Mouse (Mus musculus): ENCODE results near the gene Ttll11. TPM values are rescaled to one million over a fixed set of nuclear protein-coding genes. Genes with fewer than 3 reads are reported as not detected.

Gene Ttll11
- polyA plus RNA-seq, 1 experiment from 2014 or later: 1.8 TPM

DNA sequence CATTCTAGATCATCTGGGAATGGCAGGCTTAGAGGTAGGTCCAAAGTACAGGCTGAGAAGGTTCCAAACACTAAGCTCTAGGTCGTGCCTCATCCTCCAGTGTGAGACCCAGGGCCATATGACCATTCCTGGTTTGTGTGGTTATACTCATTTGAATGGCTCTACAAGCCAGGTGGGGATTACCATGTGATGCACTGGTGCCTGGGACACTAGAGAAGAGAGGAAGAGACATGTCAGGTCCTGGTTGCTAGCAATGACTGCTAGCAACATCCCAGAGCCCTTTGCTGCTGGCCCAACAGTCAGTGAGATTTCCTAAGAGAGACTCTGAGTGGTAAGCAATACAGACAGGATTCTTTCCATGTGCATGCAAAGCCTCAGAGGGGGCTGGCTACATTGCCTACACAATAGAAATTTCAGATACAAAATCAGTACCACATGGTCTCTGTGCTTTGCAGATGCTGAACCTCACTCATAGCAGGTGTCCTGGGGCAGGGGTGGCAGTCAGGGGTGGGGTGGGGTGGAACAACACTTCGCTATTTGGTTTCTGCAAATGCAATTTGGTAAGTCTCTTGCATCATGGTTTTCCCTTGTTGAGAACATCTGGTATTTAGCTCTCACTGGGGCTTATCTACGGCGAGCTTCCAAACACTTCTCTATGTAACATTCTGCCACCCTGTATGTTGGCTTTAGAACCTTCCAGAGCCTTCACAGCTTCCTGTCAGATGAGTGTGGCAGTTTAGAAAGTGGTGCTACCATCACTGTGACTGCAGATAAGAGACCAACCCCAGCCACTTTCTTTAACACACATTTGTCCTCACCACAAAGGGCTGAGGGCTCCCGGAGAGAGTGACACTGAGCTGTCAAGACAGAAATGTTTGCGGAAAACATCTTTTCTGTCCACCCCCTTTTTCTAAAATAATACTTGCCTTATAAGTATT, 148.5 kb downstream of the Ttll11 start:
- WGBS: 76% methylated on average over 6 of the region's 6 CpGs
- Histone ChIP-seq H3K4me1 (0 out of 2 replicates have a peak, but pooled peaks cover 4% of the 10 kb centered on the region), H3K27ac (no peak overlapping the region), H3K4me3 (no peak overlapping the region), H3K4me2 (no peak overlapping the region), H3K9me3 (replicated peaks) (no peaks in the 10 kb centered on the region), H3K27me3 (no peaks in the 10 kb centered on the region), H3K36me3 (ENCODE audit: poor library complexity, severe bottlenecking) (no peaks in the 10 kb centered on the region), H3K9ac (no peak overlapping the region)
- no peak for ATAC-seq

- Histone ChIP-seq H3K4me2 (no peak overlapping the region), H3K4me1 (0 out of 2 replicates have a peak, but pooled peaks cover 4% of the 10 kb centered on the region), H3K4me3 (no peak overlapping the region), H3K27me3 (no peaks in the 10 kb centered on the region), H3K9ac (no peak overlapping the region), H3K9me3 (replicated peaks) (no peaks in the 10 kb centered on the region), H3K27ac (no peak overlapping the region), H3K36me3 (ENCODE audit: poor library complexity, severe bottlenecking) (no peaks in the 10 kb centered on the region)
- 93% methylated on average over 4 of the region's 4 CpGs for WGBS
- no peak for ATAC-seq
Measured at GRCm38 (mm10) chr2:35829136-35829535, 150.6 kb downstream of the Ttll11 start.

DNA sequence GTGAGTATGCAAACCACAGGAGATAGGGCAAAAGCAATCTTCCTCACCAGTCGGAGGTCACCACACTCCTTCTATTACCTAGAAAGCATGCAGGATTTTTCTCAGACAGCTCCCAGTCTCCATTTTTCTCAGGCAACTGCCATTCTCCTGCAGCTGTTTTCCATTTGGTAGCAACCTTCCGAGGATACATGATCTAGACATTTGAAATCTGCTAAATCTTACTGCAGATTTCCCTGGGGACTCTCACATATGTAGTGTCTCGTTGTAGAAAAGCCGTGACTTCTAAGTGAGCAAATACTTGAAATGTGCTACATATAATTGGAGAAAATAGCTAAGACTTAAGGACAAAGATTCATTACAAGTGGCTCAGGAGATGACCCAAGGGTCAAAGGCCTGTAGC, 151.8 kb downstream of the Ttll11 start:
- 85% methylated on average over 4 of the region's 4 CpGs for WGBS
- ATAC-seq: no peak
- H3K4me3 ChIP-seq: no peak overlapping the region
- no peaks in the 10 kb centered on the region for H3K36me3 ChIP-seq (ENCODE audit: poor library complexity, severe bottlenecking)
- H3K4me2 ChIP-seq: no peak overlapping the region
- no peaks in the 10 kb centered on the region for H3K4me1 ChIP-seq
- no peaks in the 10 kb centered on the region for H3K9me3 ChIP-seq (replicated peaks)
- no peak overlapping the region for H3K27ac ChIP-seq
- no peak overlapping the region for H3K9ac ChIP-seq
- no peaks in the 10 kb centered on the region for H3K27me3 ChIP-seq

DNA sequence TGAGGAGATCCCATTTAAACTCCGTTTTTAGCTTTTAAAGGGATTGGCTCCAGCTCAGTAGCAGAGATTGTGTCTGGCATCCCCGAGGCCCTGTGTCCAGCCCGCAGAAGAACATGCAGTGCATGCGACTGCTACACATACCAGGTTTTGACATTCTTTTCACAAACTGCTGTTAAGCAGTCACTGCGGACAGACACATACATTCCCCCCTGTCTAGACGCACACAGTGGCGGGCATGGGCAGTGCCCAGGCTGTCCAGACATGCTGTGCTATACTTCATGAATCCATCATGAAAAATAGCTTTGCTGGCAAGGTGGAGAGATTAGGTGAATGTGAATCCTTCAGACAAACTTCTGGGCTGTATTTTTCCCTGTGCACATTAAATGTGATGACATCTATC, 154.6 kb downstream of the Ttll11 start:
- no peaks in the 10 kb centered on the region for H3K36me3 ChIP-seq (ENCODE audit: poor library complexity, severe bottlenecking)
- no peaks in the 10 kb centered on the region for H3K4me1 ChIP-seq
- no peak overlapping the region for H3K4me3 ChIP-seq
- no peaks in the 10 kb centered on the region for H3K9me3 ChIP-seq (replicated peaks)
- no peak overlapping the region for H3K27ac ChIP-seq
- no peaks in the 10 kb centered on the region for H3K27me3 ChIP-seq
- ATAC-seq: no peak
- no peak overlapping the region for H3K4me2 ChIP-seq
- H3K9ac ChIP-seq: no peak overlapping the region
- 75% methylated on average over 7 of the region's 7 CpGs for WGBS

- 85% methylated on average over 6 of the region's 6 CpGs for WGBS
- H3K4me2 ChIP-seq: no peak overlapping the region
- no peaks in the 10 kb centered on the region for H3K36me3 ChIP-seq (ENCODE audit: poor library complexity, severe bottlenecking)
- H3K27ac ChIP-seq: no peak overlapping the region
- H3K4me1 ChIP-seq: no peaks in the 10 kb centered on the region
- H3K27me3 ChIP-seq: no peaks in the 10 kb centered on the region
- ATAC-seq: no peak
- H3K9ac ChIP-seq: no peak overlapping the region
- no peaks in the 10 kb centered on the region for H3K9me3 ChIP-seq (replicated peaks)
- H3K4me3 ChIP-seq: no peak overlapping the region
Measured at GRCm38 (mm10) chr2:35823589-35823988, 156.1 kb downstream of the Ttll11 start.

DNA sequence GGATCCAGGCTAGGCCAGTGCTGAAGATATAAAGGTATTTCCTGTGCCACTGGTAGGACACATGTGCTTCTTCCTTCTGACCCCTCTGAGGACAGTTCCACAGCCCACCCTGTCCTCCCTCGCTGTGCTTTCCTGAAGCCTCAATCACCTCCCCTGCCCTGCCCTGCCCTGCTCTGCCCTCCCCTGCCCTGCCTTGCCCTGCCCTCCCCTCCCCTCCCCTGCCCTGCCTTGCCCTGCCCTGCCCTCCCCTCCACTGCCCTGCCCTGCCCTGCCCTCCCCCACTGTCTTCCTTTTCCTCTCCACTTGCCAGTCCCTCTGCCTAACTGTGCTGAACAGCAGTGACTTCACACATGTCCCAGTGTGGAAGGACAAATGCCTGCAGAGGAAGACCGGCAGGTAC, 160.8 kb downstream of the Ttll11 start:
- Histone ChIP-seq H3K27me3 (no peaks in the 10 kb centered on the region), H3K4me2 (no peak overlapping the region), H3K4me3 (no peak overlapping the region), H3K36me3 (ENCODE audit: poor library complexity, severe bottlenecking) (no peaks in the 10 kb centered on the region), H3K27ac (no peak overlapping the region), H3K4me1 (no peaks in the 10 kb centered on the region), H3K9ac (no peak overlapping the region), H3K9me3 (replicated peaks) (no peaks in the 10 kb centered on the region)
- WGBS: 75% methylated on average over 2 of the region's 2 CpGs
- ATAC-seq: no peak

GRCm38 (mm10) chr2:35816056-35816661, 163.6 kb downstream of the Ttll11 start:
- Histone ChIP-seq H3K4me1 (peaks cover 12% of the 10 kb centered on the region; the same call in 1 of the 2 replicates), H3K36me3 (ENCODE audit: poor library complexity, severe bottlenecking) (no peaks in the 10 kb centered on the region), H3K9me3 (replicated peaks) (no peaks in the 10 kb centered on the region), H3K27ac (no peak overlapping the region), H3K4me2 (no peak overlapping the region), H3K9ac (no peak overlapping the region), H3K4me3 (no peak overlapping the region), H3K27me3 (0 out of 2 replicates have a peak, but pooled peaks cover 2% of the 10 kb centered on the region)
- WGBS: 75% methylated on average over 5 of the region's 5 CpGs
- no peak for ATAC-seq

DNA sequence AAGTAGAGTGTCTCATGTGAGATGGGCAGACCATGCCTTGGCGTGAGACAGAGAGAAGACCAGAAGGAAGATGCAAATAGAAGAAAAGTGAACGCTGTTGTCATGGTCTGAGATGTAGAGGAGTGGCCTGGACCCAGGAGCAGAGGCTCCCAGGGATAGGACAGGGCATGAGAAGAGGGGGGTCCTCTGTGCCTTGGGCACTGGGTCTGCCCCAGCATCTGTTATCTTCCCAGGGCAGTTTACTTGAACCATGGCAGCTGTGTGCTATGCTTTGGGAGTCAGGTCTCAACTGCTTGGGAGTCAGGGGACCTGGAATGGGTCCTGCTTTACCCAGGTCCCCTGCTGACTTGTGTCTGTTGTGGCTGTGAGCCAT, 167.2 kb downstream of the Ttll11 start:
- H3K36me3 ChIP-seq (ENCODE audit: poor library complexity, severe bottlenecking): no peaks in the 10 kb centered on the region
- H3K9me3 ChIP-seq (replicated peaks): no peaks in the 10 kb centered on the region
- H3K27me3 ChIP-seq: 0 out of 2 replicates have a peak, but pooled peaks cover 4% of the 10 kb centered on the region
- H3K4me3 ChIP-seq: no peak overlapping the region
- no peak overlapping the region for H3K4me2 ChIP-seq
- no peak for ATAC-seq
- no peak overlapping the region for H3K27ac ChIP-seq
- H3K4me1 ChIP-seq: peaks cover 17% of the 10 kb centered on the region
- H3K9ac ChIP-seq: no peak overlapping the region
- WGBS: 70% methylated on average over 2 of the region's 2 CpGs

DNA sequence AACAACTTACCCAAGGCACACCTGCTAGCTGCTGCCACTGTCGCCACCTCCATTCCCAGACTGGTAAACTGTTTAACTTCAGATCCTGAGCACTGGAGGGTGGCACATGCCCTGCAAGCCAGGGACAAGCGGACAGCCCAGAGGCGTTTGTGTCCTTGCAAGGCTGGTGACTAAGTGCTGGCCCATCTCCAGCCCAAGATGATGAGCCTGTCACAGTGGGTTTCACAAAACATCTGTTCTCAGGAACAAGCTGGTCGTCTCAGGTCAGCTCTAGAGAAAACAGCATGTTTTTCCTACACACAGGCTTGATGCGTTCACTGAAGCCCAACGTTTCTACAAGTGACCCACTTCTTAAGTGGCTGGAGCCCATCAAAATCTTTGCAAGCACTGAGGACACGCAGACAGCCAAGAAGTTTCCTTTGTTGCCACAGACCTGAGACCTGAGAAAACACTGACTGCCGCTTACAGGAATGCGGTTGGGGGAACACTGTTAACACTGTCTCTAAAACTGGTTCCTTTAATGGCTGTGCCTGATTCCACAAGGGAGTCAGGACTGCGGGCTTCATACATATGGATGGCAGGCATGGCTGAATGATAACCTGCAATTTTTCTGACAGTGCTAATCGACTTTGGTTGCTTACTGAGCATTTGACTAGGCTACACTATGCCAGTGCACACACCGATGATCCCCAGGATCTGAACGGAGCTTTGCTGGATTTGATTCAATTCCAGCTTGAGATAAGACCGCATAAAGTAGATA, 167.7 kb downstream of the Ttll11 start:
- H3K4me3 ChIP-seq: no peak overlapping the region
- H3K27me3 ChIP-seq: 0 out of 2 replicates have a peak, but pooled peaks cover 4% of the 10 kb centered on the region
- peak; percentile 62; the same call in 1 of the 2 replicates for ATAC-seq
- H3K4me1 ChIP-seq: peaks cover 17% of the 10 kb centered on the region
- H3K27ac ChIP-seq: no peak overlapping the region
- WGBS: 75% methylated on average over 14 of the region's 14 CpGs
- H3K9me3 ChIP-seq (replicated peaks): no peaks in the 10 kb centered on the region
- no peaks in the 10 kb centered on the region for H3K36me3 ChIP-seq (ENCODE audit: poor library complexity, severe bottlenecking)
- no peak overlapping the region for H3K9ac ChIP-seq
- no peak overlapping the region for H3K4me2 ChIP-seq

GRCm38 (mm10) chr2:35810027-35810426, 169.7 kb downstream of the Ttll11 start:
- ATAC-seq: no peak
- peaks cover 27% of the 10 kb centered on the region for H3K4me1 ChIP-seq
- WGBS: 77% methylated on average over 3 of the region's 3 CpGs
- no peak overlapping the region for H3K9ac ChIP-seq
- no peak overlapping the region for H3K27ac ChIP-seq
- 0 out of 2 replicates have a peak, but pooled peaks cover 4% of the 10 kb centered on the region for H3K27me3 ChIP-seq
- H3K4me3 ChIP-seq: no peak overlapping the region
- H3K4me2 ChIP-seq: no peak overlapping the region
- no peaks in the 10 kb centered on the region for H3K9me3 ChIP-seq (replicated peaks)
- H3K36me3 ChIP-seq (ENCODE audit: poor library complexity, severe bottlenecking): no peaks in the 10 kb centered on the region

DNA sequence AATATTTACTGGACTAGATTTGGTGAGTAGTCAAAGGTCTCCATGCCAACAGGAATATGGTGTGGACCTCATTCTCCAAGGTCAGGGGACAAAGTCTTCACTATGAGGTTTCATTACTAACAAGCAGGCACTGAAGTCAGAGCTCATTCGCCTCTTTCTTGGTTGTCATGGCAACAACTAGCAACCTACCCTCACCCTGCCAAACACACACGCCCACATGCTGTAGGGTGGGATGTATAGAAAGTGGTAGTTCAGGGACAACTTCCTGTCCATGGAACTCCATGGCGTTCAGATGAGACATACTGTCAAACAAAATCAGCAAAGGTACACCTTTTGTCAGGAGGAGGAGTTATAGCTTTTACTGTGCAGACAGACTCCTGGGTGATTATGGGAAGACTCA, 170.6 kb downstream of the Ttll11 start:
- H3K4me2 ChIP-seq: no peak overlapping the region
- no peaks in the 10 kb centered on the region for H3K9me3 ChIP-seq (replicated peaks)
- ATAC-seq: peak; percentile 59
- WGBS: 36% methylated on average over 3 of the region's 3 CpGs
- peaks cover 27% of the 10 kb centered on the region for H3K4me1 ChIP-seq
- no peaks in the 10 kb centered on the region for H3K36me3 ChIP-seq (ENCODE audit: poor library complexity, severe bottlenecking)
- H3K4me3 ChIP-seq: no peak overlapping the region
- H3K27me3 ChIP-seq: 0 out of 2 replicates have a peak, but pooled peaks cover 4% of the 10 kb centered on the region
- H3K9ac ChIP-seq: no peak overlapping the region
- H3K27ac ChIP-seq: no peak overlapping the region

- no peak for ATAC-seq
- 30% methylated on average over 13 of the region's 13 CpGs for WGBS
- no peaks in the 10 kb centered on the region for H3K36me3 ChIP-seq (ENCODE audit: poor library complexity, severe bottlenecking)
- H3K4me3 ChIP-seq: no peak overlapping the region
- no peak overlapping the region for H3K9ac ChIP-seq
- no peak overlapping the region for H3K4me2 ChIP-seq
- H3K4me1 ChIP-seq: peaks cover 15% of the 10 kb centered on the region; the same call in 1 of the 2 replicates
- H3K27me3 ChIP-seq: 0 out of 2 replicates have a peak, but pooled peaks cover 2% of the 10 kb centered on the region
- H3K9me3 ChIP-seq (replicated peaks): 0 out of 2 replicates have a peak, but pooled peaks cover 3% of the 10 kb centered on the region
- H3K27ac ChIP-seq: no peak overlapping the region
Measured at GRCm38 (mm10) chr2:35805881-35806280, 173.8 kb downstream of the Ttll11 start.
